Mouse (Mus musculus) T-helper 1 cell (primary cell): ENCODE measurements around the gene Gm3417.
"Not testable (repeated sequence)": the region's sequence is repeated elsewhere in the genome, so short reads cannot be mapped to it uniquely, and the experiment has no call there.

Experiments used
- in situ Hi-C: fragments of 300-600 bp; cut with MboI, MseI; formaldehyde crosslinking; loops from one replicate; pipeline ENCODE4 v1.15.1; 2025; ENCODE audit warnings: high pct_unique_total_duplicates

Gm3417 gene

DNA sequence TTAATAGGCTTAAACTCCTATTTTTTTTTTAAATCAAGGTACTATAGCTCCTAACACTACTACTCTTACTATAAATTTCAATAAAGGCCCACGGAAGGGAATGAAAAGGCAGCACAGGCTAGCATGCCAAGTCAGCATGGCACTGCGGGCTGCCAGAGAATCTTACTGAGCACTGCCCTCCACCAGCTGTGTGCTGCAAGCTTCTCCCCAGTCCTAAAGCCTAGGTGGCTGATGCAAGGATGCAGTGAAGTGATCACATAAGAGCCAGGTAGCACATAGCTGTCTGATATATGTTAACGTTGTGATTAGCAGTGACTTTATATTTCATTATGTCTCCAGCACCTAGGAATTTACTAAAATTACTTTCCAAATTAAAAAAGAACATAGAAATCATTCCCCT, 18.6 kb downstream of the Gm3417 start:
- in situ Hi-C loops: loop anchor here (5.0 to 25.0 kb wide), 4 partner anchors 32 to 1998 kb away; partner anchors contain the start of gene Acat2

DNA sequence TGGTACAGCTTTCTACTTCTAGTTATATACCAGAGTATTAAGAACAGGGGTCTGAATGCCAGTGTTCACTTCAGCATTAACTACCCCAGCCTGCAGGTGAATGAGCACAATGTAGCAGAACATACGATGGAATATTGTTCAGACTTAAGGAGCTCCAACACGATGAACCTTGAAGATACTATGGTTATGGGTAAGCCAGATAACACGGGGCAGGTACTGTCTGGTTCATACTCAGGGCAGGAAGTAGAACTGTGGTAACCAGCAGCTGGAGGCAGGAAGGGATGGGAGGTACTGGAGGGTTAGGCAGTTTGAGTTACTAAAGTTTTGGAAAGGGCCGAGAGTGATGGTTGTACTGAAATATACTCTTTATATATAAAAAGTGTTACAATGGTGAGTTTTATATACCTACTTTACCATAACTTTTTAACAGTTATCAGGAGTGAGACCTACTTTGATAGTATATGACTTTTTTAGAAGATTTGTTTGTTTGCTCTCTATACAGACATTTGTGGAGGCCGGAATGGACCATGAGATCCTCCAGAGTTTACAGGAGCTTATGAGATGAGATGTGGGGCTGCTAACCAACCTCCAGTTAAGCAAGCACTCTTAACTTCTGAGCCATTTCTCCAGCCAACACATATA, 19.8 kb downstream of the Gm3417 start:
- in situ Hi-C loops: loop anchor here (5.0 to 25.0 kb wide), 4 partner anchors 33 to 1997 kb away; partner anchors contain the start of gene Acat2

GRCm38 (mm10) chr17:14953452-14953851, 25.1 kb downstream of the Gm3417 start:
- in situ Hi-C loops: loop anchor here (10.0 to 25.0 kb wide), 3 partner anchors 71 to 1991 kb away; partner anchors contain the start of gene Acat2

DNA sequence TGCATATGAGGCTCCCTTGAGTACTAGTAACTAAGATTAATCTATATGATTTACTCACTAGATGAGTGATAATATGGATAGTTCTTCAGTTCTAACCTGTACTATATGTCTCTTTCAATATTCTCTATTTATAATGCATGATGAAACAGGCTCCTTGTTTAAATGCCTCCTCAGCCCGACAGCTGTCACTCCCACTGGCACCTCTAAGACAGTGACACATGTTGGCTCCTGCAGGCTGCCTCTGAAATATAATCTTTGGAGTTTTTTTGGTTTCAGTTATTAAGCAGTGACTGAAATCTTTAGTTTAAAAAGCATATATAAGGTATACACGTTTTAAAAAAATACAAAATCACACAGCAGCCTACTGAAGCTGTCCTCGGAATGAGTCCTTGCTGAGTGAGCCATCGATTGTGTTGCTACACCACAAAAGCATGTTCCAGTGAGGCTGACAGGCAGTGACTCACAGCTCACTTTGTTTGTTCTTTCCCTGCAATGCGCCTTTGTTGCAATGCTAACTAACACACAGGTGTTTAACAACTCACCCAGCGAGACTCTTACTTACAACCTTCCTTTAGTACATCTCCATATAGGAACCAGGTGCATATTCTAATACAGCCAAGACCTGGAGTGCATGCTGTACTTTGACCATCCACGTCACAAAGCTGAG, 29.3 kb downstream of the Gm3417 start:
- in situ Hi-C loops: no loop called here

- in situ Hi-C loops: no loop called here
These were observed 34.0 kb downstream of the Gm3417 start for GRCm38 (mm10) chr17:14944551-14944950.

GRCm38 (mm10) chr17:14943729-14944059, 34.9 kb downstream of the Gm3417 start:
- in situ Hi-C loops: no loop called here

- in situ Hi-C loops: no loop called here
These were observed 35.4 kb downstream of the Gm3417 start, which contains the start of the genes Wdr27 and 1600012H06Rik for GRCm38 (mm10) chr17:14943009-14943728. TSS of gene Wdr27 (minus strand) at chr17:14943158. TSS of gene 1600012H06Rik (plus strand) at chr17:14943184.

GRCm38 (mm10) chr17:14942181-14942580, 36.4 kb downstream of the Gm3417 start:
- in situ Hi-C loops: not testable (repeated sequence)

DNA sequence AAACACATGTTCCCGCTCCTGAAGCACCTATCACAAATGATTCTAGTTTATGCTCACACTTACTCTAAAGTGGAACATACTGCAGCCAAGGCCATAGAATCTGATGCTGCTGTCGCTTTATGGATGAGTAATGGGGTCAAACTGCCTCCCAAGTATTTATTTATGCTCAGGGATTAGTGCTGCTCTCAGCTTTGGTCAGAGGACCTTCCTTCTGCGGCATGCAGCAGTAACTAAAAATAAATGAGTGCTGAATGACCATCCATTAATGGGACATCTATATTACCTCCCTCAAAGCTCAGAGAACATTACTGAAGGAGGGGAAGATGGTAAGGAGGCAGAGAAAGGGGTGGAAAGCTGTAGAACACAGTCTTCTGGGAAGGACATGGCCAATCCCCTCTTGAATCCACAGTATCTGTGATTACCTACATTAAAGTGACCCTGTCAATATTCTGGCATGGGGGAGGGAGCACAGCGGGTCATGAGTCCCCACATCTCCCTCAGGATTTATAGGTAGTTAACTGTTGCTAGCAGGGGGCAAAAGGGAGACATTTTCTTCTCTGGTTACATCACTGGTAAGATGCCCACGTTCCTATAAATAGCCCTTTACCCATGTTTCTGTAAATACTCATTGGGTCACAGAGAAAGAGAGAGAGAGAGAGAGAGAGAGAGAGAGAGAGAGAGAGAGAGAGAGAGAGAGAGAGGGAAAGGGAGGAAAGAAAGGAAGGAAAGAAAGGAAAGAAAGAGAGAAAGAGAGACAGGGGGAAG, 42.6 kb downstream of the Gm3417 start:
- in situ Hi-C loops: no loop called here

GRCm38 (mm10) chr17:14935280-14935679, 43.3 kb downstream of the Gm3417 start:
- in situ Hi-C loops: not testable (repeated sequence)

DNA sequence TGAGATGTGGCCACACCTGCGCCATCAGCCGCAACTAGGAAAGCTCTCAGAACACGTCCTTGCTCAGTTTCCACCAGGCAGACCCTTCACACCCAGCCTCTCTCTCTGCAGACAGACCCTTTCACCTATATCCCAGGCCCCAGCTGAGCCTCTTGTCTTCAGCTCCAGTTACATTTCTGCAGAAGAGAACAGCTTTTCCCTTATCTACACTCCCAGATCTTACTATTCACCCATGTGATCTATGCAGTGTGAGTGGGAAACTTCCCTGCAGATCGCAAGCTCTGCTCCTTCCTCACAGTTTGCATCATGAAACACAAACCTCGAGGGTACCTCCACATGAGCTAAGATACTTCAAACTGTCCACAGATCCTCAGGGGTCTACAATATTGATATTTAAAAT, 47.1 kb downstream of the Gm3417 start:
- in situ Hi-C loops: no loop called here

GRCm38 (mm10) chr17:14930697-14931096, 47.9 kb downstream of the Gm3417 start:
- in situ Hi-C loops: no loop called here

DNA sequence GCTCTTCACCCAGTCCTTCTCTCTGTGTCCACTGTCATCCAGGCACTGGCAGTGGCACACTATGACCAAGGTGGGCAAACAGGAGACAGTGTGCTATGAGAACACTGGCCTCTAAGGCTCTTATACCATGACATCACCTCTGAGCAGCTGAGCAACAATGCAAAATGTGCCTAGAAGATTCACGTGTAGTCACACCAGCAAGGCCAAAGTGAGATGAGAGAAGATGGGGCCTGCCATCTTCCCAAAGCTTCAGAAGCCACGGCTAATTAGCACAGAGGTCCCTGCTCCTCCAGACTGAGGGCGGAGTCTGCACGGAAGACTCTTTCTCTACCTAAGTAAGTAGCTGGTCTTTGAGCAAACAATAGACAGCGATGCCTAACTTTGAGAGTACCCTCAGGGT, 50.0 kb downstream of the Gm3417 start:
- in situ Hi-C loops: no loop called here

DNA sequence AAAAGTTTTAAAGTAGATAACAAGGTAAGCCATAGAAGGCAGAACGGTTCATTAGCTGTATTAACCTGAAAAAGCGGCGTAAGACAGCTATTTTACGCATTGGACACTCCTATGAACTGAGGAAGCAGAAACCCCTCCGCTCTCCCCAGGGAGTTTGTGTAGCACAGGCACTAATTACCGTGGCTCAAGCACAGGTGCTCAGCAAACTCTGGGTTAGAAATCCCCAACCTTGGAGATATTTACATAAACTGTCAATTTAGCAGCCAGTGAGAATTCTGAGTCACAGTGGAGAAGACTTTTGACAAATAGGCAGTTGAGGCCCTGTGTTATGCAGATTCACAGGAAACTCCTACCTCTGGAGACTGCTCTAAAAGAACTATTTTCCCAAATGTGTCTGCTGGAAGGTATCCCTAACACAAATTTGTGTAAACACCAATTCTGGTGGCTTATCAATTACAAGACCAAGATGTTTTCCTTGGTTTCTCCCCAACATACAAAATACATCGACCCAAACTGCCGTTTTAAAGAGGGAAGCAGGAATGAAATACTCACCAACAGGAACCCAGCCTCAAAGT, 50.9 kb downstream of the Gm3417 start:
- in situ Hi-C loops: no loop called here

- in situ Hi-C loops: no loop called here
These were observed 57.0 kb downstream of the Gm3417 start for GRCm38 (mm10) chr17:14921582-14921981.

DNA sequence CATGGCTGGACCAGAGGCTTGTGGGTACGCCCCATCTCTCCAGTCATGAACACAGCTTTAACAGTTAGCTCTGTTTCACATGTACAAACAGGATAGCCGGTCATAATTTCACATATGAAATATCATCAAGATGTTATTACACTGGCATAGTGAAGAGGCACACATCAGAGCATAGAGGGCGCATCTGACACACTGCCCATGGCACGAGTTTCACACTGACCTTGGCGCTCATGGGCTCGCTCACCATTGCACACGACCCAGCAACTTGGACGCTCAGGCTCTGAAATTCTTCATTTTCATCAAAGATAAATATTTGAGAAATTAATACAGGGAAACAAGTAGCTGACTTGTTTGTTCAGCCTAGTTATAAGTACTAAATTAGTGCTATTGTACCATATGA, 60.7 kb downstream of the Gm3417 start:
- in situ Hi-C loops: no loop called here

DNA sequence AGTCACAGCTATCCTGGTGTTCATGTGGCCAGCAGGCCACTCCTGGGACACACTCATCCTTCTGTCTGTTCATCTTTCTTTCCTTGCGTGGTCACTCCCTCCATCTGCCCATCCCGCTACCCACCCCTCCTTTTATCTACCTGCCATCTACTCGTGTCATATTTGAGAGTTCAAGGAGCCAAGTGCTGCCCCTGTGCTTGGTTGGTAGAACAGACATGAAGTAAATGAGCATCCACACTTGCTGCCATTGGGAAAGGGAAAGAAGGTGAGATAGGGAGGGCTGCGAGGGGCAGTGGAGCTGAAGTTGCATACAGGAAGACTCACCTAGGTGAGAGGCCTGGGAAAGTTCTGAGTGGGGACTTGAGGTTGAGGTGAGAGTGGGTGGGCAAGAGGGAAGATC, 64.2 kb downstream of the Gm3417 start:
- in situ Hi-C loops: no loop called here
